Mouse (Mus musculus) neural tube, postnatal 0 days (tissue): ENCODE results near the gene Polg2. TPM values are rescaled to one million over a fixed set of nuclear protein-coding genes. Genes with fewer than 3 reads are reported as not detected.
A peak's percentile ranks its signal among the peaks of the same experiment; 100 is the strongest.

Experiments used
- microRNA-seq: library from miRNA; unstranded; fragments of <30 nt; microRNA quantifications from one replicate; pipeline ENCODE4, GENCODE M21; 2016
- polyA plus RNA-seq: library from polyadenylated mRNA; unstranded; fragments of >200 nt; fragmentation: Nextera tagmentation; extraction: Ambion mirVana; gene quantifications from 2 replicates; pipeline ENCODE4 v1.2.1, GENCODE M21; 2015

Polg2 gene
- polyA plus RNA-seq: 9.9 and 10.3 TPM in 2 replicates

DNA sequence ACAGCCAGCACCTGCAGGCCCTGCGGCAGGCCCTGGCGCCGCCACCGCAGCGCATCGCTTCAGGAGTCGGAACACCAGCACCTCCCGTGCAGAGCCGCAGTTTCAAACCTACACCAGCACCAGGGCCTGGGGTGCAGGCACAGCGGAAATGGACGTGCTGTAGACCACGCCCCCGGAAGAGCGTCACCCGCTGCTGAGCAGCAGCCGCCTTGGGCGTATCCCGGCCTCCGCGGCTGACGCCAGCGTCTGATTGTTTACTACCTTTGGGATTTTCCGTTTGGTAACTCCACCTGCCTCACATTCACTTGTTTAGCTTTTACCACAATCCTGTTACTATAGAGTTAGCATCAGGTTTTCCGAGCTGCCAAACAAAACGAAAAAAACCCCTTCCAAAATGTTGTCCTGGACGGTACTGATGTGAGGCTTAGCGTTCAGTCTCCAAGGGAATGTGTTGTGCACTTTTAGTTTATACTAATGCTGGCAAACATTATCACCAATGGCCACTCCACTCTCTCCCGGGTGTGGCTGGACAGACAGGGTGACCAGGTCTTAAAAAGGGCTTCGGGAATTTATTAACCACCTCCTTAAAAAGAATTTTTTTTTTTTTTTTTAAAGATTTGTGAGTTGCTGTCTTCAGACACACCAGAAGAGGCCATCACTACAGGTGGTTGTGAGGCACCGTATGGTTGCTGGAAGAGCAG lies at the start of gene Polg2:
Gene Polg2, minus strand, starts transcription at position 150 of the 701 bp plus-strand sequence.

DNA sequence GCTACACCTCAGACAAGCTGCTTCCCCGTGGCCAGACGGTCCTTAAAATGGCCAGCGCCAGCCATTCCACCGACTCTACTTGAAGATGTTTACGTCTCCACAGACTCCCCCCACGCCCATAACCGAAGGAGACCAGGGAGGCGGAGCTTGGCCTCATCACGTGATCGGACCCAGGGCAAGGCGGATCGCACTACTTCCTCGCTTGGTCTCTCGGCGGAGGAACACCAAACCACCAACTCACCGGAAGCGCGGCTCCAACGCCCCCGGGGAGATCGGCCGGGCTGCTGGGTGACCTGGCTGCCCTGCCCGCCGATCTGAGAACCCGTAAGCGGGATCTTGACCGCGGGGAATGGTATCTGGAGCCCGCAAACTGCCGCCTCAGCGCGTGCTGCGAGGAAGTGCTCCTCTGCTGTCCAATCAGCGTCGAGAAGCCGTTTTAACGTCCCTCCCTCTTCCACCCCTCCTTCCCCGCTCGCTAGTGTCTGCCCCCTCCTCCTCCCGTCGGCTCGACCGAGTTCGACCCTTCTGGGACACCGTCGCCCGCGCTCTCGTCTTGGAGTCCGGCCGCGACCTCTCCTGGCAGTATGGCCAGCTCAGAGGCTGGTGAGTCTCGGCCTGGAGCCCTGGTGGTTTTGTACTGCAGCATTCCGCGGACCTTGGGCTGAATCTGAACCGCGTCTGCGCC lies 9.6 kb upstream of the Polg2 start, which contains the start of the genes Ddx5 and Cep95:
Gene Ddx5, minus strand, starts transcription at position 411 of the 685 bp plus-strand sequence.
Gene Cep95, plus strand, starts transcription at position 478 of the 685 bp plus-strand sequence.

DNA sequence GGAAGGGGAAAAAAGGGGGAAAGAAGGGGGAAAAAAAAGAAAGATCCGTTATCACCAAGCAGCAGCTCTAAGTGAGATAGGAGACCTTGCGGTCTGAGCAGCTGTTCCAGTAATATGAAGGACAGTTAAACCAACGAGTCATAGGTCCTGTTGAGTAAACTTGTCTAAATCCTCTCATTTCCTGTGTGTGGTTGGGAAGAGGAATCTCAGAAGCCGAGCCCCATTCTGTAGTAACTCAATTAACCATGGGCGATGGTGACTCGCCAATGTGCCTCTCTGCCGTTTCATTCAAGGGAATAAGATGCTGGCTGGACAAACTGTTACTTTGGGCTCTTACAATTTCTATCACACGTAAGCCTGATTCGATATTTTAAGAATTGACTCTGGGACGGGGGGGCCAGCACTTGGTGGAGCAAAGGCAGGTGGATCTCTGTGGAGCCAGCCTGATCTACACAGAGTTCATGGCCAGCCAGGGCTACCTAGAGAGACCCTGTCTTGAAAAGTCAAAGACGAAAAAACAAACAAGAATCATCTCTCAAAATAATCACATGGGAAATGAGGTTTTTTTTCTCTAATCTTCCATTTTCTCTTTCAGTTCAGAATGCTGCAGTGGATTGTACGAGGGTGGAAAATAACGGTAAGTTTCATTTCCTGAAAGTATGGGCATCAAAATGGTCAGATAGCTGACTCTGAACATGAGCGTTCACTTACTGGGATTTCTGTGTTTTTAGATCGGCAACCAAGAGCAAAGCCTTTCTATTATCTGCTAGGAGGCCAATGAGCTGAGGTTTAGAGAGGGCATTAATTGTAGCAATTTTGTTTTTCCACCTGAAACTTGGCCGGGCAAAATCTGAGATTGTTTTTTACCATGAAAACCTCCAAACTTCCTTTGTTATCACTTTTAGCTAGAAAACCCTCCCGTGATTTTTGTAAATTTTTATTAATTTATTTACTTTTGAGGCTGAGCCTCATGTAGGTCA lies 28.0 kb downstream of the Polg2 start, which contains the start of gene Milr1:
Gene Milr1, plus strand, starts transcription at position 188 of the 980 bp plus-strand sequence.

DNA sequence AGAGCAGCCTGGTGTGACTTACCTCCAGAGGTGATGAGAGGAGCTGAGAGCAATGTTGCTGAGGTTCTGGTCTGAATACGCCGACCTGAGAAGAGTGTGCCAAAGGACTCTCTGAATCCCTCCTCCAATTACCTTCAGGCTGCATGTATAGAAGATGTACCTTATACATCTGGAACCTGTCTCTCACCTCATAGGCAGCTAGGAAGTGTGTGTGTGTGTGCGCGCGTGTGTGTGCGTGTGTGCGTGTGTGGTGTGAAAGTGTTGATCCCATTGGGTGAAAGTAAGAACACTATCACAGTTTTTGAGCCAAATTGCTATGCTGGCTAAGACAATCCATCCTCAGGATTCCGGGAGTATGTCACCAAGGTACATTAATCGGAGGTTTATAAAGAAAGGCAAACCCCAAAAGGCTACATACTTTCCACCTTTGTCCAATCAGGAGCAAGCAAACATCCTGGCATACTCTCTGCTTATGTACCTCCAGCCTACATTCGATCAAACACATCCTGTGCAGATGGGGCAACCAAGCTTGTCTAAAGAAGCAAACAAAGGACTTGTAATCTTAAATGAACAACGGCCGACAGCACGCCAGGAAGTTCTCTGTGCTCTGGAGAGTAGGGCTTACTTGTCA lies 29.1 kb downstream of the Polg2 start, which contains the start of gene Pecam1:
Gene Pecam1, minus strand, starts transcription at position 508 of the 631 bp plus-strand sequence.

Small RNAs within 50 kb of the gene (microRNA-seq; reads per million reads assigned to microRNA genes)
- gene Gm25994: not detected
- gene Mir3064: 4.6 reads per million, percentile 10 among the genes with 10 or more reads in this experiment

Other genes with a start within 250 kb of the Polg2 start
- 31.1 and 34.2 TPM in 2 replicates for gene Tex2, start 166.1 kb downstream of the Polg2 start, polyA plus RNA-seq
- 11.0 and 11.9 TPM in 2 replicates for gene Pecam1, start 28.9 kb downstream of the Polg2 start, polyA plus RNA-seq
- 0.65 and 0.79 TPM in 2 replicates for gene Milr1, start 28.3 kb downstream of the Polg2 start, polyA plus RNA-seq
- gene Ddx5, start 9.6 kb upstream of the Polg2 start, polyA plus RNA-seq: 229 and 248 TPM in 2 replicates
- 8.8 and 9.8 TPM in 2 replicates for gene Cep95, start 9.7 kb upstream of the Polg2 start, polyA plus RNA-seq
- 9.7 and 9.8 TPM in 2 replicates for gene Smurf2, start 141.2 kb upstream of the Polg2 start, polyA plus RNA-seq
- 70.9 and 78.3 TPM in 2 replicates for gene Kpna2, start 220.0 kb upstream of the Polg2 start, polyA plus RNA-seq
- gene 1810010H24Rik, start 246.1 kb upstream of the Polg2 start, polyA plus RNA-seq: 10.9 and 14.3 TPM in 2 replicates